Mouse (Mus musculus): ENCODE data around the gene Olfr847. TPM values are rescaled to one million over a fixed set of nuclear protein-coding genes. Genes with fewer than 3 reads are reported as not detected.

Olfr847 gene
- not detected for total RNA-seq (2022)

DNA sequence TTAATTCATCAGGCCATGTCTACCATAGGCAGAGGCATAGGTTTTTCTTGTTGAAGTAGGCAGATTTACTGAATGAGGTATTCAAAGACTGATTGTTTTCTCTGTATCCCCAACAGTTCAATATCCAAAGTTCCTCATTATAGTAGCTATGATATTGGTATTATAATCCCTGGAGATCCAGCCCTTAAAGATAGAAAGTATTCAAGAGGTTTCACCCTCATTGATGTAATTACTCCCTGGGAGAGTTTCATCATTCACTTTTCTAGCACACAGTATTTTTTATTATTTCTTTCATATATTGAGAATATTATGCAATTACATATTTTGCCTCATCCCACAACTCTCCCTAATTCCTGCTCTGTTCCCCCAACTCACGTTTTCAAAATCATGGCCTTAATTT lies at the start of gene Olfr847:
TSS of gene Olfr847 (minus strand) at position 101 of the 400 bp plus-strand sequence.
- no peak for DNase-seq (ENCODE audit: low spot score in 2 of 2)

GRCm38 (mm10) chr9:19363905-19364304 lies 14.6 kb downstream of the Olfr847 start, which contains the start of gene Olfr846:
Gene Olfr846, minus strand, starts transcription at chr9:19364005.
- no peak for DNase-seq (ENCODE audit: low spot score in 2 of 2)

- DNase-seq (ENCODE audit: low spot score in 2 of 2) = no peak
Measured at GRCm38 (mm10) chr9:19336157-19336556, 42.3 kb downstream of the Olfr847 start, which contains the start of gene Olfr845. Gene Olfr845, plus strand, starts transcription at chr9:19336457.

Other genes with a start within 250 kb of the Olfr847 start
- gene Olfr837, start 242.4 kb downstream of the Olfr847 start, total RNA-seq (2022) = not detected
- gene Olfr839-ps1, start 201.4 kb downstream of the Olfr847 start, total RNA-seq (2022) = under 1 TPM in 2 of 4 experiments, not detected in 2; 0.09 to 0.10 TPM
- not detected for gene Olfr843, start 126.7 kb downstream of the Olfr847 start, total RNA-seq (2022)
- gene Olfr844, start 62.3 kb downstream of the Olfr847 start, total RNA-seq (2022) = not detected
- gene Olfr845, start 42.2 kb downstream of the Olfr847 start, total RNA-seq (2022) = not detected
- gene Olfr846, start 14.7 kb downstream of the Olfr847 start, total RNA-seq (2022) = not detected
- not detected for gene Olfr849, start 61.6 kb upstream of the Olfr847 start, total RNA-seq (2022)
- gene Olfr850, start 99.6 kb upstream of the Olfr847 start, total RNA-seq (2022) = not detected
- gene Olfr851, start 114.6 kb upstream of the Olfr847 start, total RNA-seq (2022) = not detected
- not detected for gene Olfr853, start 162.4 kb upstream of the Olfr847 start, total RNA-seq (2022)
- not detected for gene Olfr854, start 188.7 kb upstream of the Olfr847 start, total RNA-seq (2022)
- gene Olfr855, start 203.9 kb upstream of the Olfr847 start, total RNA-seq (2022) = not detected
- 10 to 100 TPM; 20.5 to 26.2 (median 21.8) TPM for gene Zfp317, start 243.4 kb upstream of the Olfr847 start, total RNA-seq (2022)

All from layer of hippocampus, adult 8-10 months (tissue).